22 mouse cellular contexts compared by ENCODE assay signal in the genomic region with DNA sequence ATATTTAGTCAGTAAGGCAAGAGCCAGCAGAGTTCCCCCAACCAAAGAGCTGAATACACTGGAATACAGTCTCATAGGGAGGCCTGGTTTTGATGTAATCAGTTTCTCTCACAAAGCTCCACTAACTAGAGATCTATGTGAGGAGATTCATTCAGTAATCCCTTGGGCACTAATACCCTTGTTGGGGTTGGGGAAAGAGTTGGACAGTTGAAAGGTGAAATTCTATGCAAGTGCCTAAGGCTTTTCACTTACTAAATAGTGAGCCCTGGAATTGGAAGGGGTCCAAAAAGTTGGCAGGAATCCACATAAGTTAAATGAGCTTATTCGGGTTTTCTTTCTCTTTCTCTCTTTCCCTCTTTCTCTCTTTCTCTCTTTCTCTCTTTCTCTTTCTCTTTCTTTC.
DNase-seq lines count a peak whose midpoint lies in the region; ATAC-seq and TF ChIP-seq lines count a peak whose summit lies in the region.
"Had no signal": no experiment of that assay in that cellular context is flagged by ENCODE, and none has a peak within 500 bp of the region (broad histone marks: within the 10 kb centered on the region; RNA-seq: fewer than 3 reads in every experiment).

No protein-coding gene starts in this region.

- H3K9ac ChIP-seq in forebrain, embryonic 14.5 days (ENCODE audit: low read length): no peak overlapping the region
- H3K9ac ChIP-seq in lung, embryonic 14.5 days: no peak overlapping the region
- H3K9ac ChIP-seq: embryonic facial prominence, embryonic 12.5 days; heart, embryonic 15.5 days; hindbrain, embryonic 15.5 days had no signal

- no peaks in the 10 kb centered on the region for H3K9me3 ChIP-seq in forebrain, embryonic 14.5 days (replicated peaks; ENCODE audit: control insufficient read depth, low read length)
- H3K9me3 ChIP-seq in forebrain, embryonic 10.5 days: no peaks in the 10 kb centered on the region
- H3K9me3 ChIP-seq in lung, embryonic 14.5 days (ENCODE audit: low read depth, low read length): no peaks in the 10 kb centered on the region
- H3K9me3 ChIP-seq: embryonic facial prominence, embryonic 12.5 days; heart, embryonic 15.5 days; hindbrain, embryonic 15.5 days had no signal

- H3K4me3 ChIP-seq in forebrain, embryonic 14.5 days (ENCODE audit: low read depth, low read length): no peak overlapping the region
- H3K4me3 ChIP-seq in forebrain, embryonic 10.5 days: no peak overlapping the region
- H3K4me3 ChIP-seq in lung, embryonic 14.5 days (ENCODE audit: low read depth, low read length): no peak overlapping the region
- H3K4me3 ChIP-seq: embryonic facial prominence, embryonic 12.5 days; heart, adult 2 months; heart, embryonic 15.5 days; hindbrain, embryonic 15.5 days had no signal

- peak; percentile 60 for ATAC-seq in forebrain, embryonic 14.5 days
- no peak for ATAC-seq in lung, embryonic 14.5 days (ENCODE audit: insufficient read depth)
- ATAC-seq: intestine, embryonic 16.5 days; Patski had no signal

- WGBS in forebrain, embryonic 14.5 days: 13% methylated on average over 1 of the region's 1 CpGs
- WGBS in forebrain, embryonic 10.5 days: 74% methylated on average over 1 of the region's 1 CpGs
- WGBS in lung, embryonic 14.5 days: 38% methylated on average over 1 of the region's 1 CpGs

- H3K27me3 ChIP-seq in forebrain, embryonic 14.5 days (replicated peaks; ENCODE audit: control insufficient read depth, insufficient read depth, low read length): no peaks in the 10 kb centered on the region
- H3K27me3 ChIP-seq in forebrain, embryonic 10.5 days (ENCODE audit: poor library complexity, severe bottlenecking): no peaks in the 10 kb centered on the region
- H3K27me3 ChIP-seq in lung, embryonic 14.5 days (ENCODE audit: insufficient read depth, low read length): no peaks in the 10 kb centered on the region
- H3K27me3 ChIP-seq: embryonic facial prominence, embryonic 12.5 days; heart, embryonic 15.5 days; hindbrain, embryonic 15.5 days; Patski had no signal

- no peak overlapping the region for H3K27ac ChIP-seq in forebrain, embryonic 14.5 days (ENCODE audit: low read depth, low read length)
- no peak overlapping the region for H3K27ac ChIP-seq in forebrain, embryonic 10.5 days
- H3K27ac ChIP-seq in lung, embryonic 14.5 days (ENCODE audit: low read depth): no peak overlapping the region
- H3K27ac ChIP-seq: embryonic facial prominence, embryonic 12.5 days; heart, adult 2 months; heart, embryonic 15.5 days; hindbrain, embryonic 15.5 days had no signal

- peak; percentile 4 for DNase-seq in embryo, embryonic 10.5 days (ENCODE audit: low spot score)
- DNase-seq in embryo, embryonic 11 days: no peak
- peak; percentile 63 for DNase-seq in forebrain, embryonic 14.5 days (ENCODE audit: low spot score)
- no peak for DNase-seq in forebrain, embryonic 10.5 days (ENCODE audit: extremely low spot score, low spot score)
- DNase-seq in lung, embryonic 14.5 days: peak; percentile 45
- no peak for DNase-seq in lung, postnatal 4 days
- DNase-seq in brain, embryonic 14.5 days (ENCODE audit: low read depth): peak; percentile 80
- no peak for DNase-seq in adrenal gland, adult 8-10 months
- DNase-seq: adrenal gland, postnatal 10 days; cerebellum, adult 18-20 months; cerebellum, adult 9-11 months; cerebellum, postnatal 36 days; gastrocnemius, postnatal 14 days; heart, adult 2 months; heart, postnatal 14 days; kidney, adult 2 months had no signal

- no peak for TF ChIP-seq POLR2A in brain, embryonic 14.5 days (IDR thresholded peaks at IDR 0.05; ENCODE audit: borderline replicate concordance, extremely low read depth, insufficient read depth, insufficient read length, poor library complexity, severe bottlenecking)

- H3K36me3 ChIP-seq in forebrain, embryonic 14.5 days (ENCODE audit: control insufficient read depth, insufficient read depth, low read length): no peaks in the 10 kb centered on the region
- H3K36me3 ChIP-seq in forebrain, embryonic 10.5 days (replicated peaks): no peaks in the 10 kb centered on the region
- no peaks in the 10 kb centered on the region for H3K36me3 ChIP-seq in lung, embryonic 14.5 days (ENCODE audit: insufficient read depth)
- H3K36me3 ChIP-seq: embryonic facial prominence, embryonic 12.5 days; heart, embryonic 15.5 days; hindbrain, embryonic 15.5 days had no signal

- H3K4me2 ChIP-seq in forebrain, embryonic 14.5 days (ENCODE audit: low read length): no peak overlapping the region
- H3K4me2 ChIP-seq in lung, embryonic 14.5 days: no peak overlapping the region
- H3K4me2 ChIP-seq: embryonic facial prominence, embryonic 12.5 days; heart, embryonic 11.5 days; heart, embryonic 15.5 days; hindbrain, embryonic 15.5 days had no signal

- no peaks in the 10 kb centered on the region for H3K4me1 ChIP-seq in forebrain, embryonic 14.5 days (ENCODE audit: control insufficient read depth, insufficient read depth, low read length)
- no peaks in the 10 kb centered on the region for H3K4me1 ChIP-seq in forebrain, embryonic 10.5 days
- no peaks in the 10 kb centered on the region for H3K4me1 ChIP-seq in lung, embryonic 14.5 days (ENCODE audit: insufficient read depth)
- H3K4me1 ChIP-seq: embryonic facial prominence, embryonic 12.5 days; heart, embryonic 15.5 days; hindbrain, embryonic 15.5 days had no signal

- no peak for TF ChIP-seq CTCF in lung, embryonic 14.5 days (IDR thresholded peaks at IDR 0.05; ENCODE audit: low read depth)
- no peak for TF ChIP-seq CTCF in brain, embryonic 14.5 days (IDR thresholded peaks at IDR 0.05; ENCODE audit: borderline replicate concordance, extremely low read depth, insufficient read depth, insufficient read length)

Comparison
In these comparisons a context has a peak if more than half of its experiments do, and no peak if none do; other contexts are left out.
1. DNase-seq: peak in embryo, embryonic 10.5 days (single experiment), forebrain, embryonic 14.5 days (single experiment), lung, embryonic 14.5 days (single experiment) and brain, embryonic 14.5 days (single experiment); none in embryo, embryonic 11 days (single experiment), forebrain, embryonic 10.5 days (single experiment), lung, postnatal 4 days (0 of 2) and adrenal gland, adult 8-10 months (single experiment).